7 mouse cellular contexts compared by ENCODE assay signal in genomic region chr9:14010261-14010949, GRCm38 (mm10).
A peak's percentile ranks its signal among the peaks of the same experiment; 100 is the strongest.
DNase-seq lines count a peak whose midpoint lies in the region; ATAC-seq and TF ChIP-seq lines count a peak whose summit lies in the region.

No protein-coding gene starts in this region.

- H3K27ac ChIP-seq in layer of hippocampus, adult 2 months, result no peak overlapping the region
- H3K27ac ChIP-seq in embryonic facial prominence, embryonic 12.5 days, result peak overlapping the region; percentile 55; the same call in 1 of the 2 replicates

- H3K9ac ChIP-seq in embryonic facial prominence, embryonic 12.5 days, result no peak overlapping the region

- peak; percentile 47 for TF ChIP-seq CTCF in layer of hippocampus, adult 2 months (conservative IDR thresholded peaks at IDR 0.05)

- H3K27me3 ChIP-seq in embryonic facial prominence, embryonic 12.5 days, result no peaks in the 10 kb centered on the region

- peak; percentile 15; the same call in 1 of the 2 replicates for ATAC-seq in embryonic facial prominence, embryonic 12.5 days (ENCODE audit: insufficient number of reproducible peaks, insufficient read depth, low FRiP score, low TSS enrichment)

- no peak overlapping the region for H3K4me2 ChIP-seq in embryonic facial prominence, embryonic 12.5 days (replicated peaks)

- no peaks in the 10 kb centered on the region for H3K36me3 ChIP-seq in embryonic facial prominence, embryonic 12.5 days

- no peak for DNase-seq in layer of hippocampus, adult 2 months (ENCODE audit: low spot score in 2 of 2)
- DNase-seq in layer of hippocampus, postnatal 25 days (ENCODE audit: extremely low spot score in 1 of 2, low spot score in 1 of 2), result no peak
- DNase-seq in T-cell, adult 2 months (ENCODE audit: low spot score), result peak; percentile 36
- DNase-seq in natural killer cell, adult 2 months (ENCODE audit: low spot score in 2 of 2), result peak; percentile 4 to 14
- no peak for DNase-seq in layer of hippocampus, adult 18-20 months (ENCODE audit: low spot score in 2 of 2)
- no peak for DNase-seq in gastrocnemius, adult 8-10 months (ENCODE audit: low spot score in 2 of 2)

- H3K9me3 ChIP-seq in embryonic facial prominence, embryonic 12.5 days, result no peaks in the 10 kb centered on the region

- no peak overlapping the region for H3K4me3 ChIP-seq in layer of hippocampus, adult 2 months
- H3K4me3 ChIP-seq in embryonic facial prominence, embryonic 12.5 days, result no peak overlapping the region

- 28% methylated on average over 5 of the region's 5 CpGs for WGBS in embryonic facial prominence, embryonic 12.5 days

- peaks cover 10% of the 10 kb centered on the region for H3K4me1 ChIP-seq in embryonic facial prominence, embryonic 12.5 days

Comparison
In these comparisons a context has a peak if more than half of its experiments do, and no peak if none do; other contexts are left out.
1. DNase-seq: peak in T-cell, adult 2 months (single experiment) and natural killer cell, adult 2 months (2 of 2); none in layer of hippocampus, adult 2 months (0 of 2), layer of hippocampus, postnatal 25 days (0 of 2), layer of hippocampus, adult 18-20 months (0 of 2) and gastrocnemius, adult 8-10 months (0 of 2).